Mouse (Mus musculus): ENCODE measurements around the gene Phf12.

The Phf12 gene

DNA sequence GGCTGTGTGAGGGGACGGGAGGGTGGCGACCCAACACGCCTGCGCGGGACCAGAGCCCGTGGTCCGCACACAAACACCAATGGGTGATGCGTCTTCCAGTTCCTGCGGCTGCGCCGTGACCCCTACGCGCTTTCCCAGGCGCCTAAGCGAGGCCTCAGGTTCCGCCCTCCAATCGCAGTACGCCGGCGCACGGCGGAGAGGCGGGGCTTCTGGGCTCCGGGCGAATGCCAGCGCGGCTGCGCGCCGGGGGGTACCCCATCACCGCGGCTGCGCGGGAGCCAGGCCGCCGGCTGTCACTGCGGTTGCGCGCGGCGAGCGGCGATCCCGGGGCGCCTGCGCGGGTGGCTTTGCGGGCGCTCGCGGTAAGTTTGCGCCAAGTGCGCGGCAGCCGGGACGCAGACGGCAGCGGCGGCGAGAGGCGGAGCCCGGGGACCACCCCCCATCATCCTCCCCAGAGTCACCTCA is at the start of gene Phf12:
Phf12 (plus strand) TSS at position 314 of the 465 bp plus-strand sequence.
- peak; percentile 100 for DNase-seq (ENCODE audit: low spot score)

- DNase-seq (ENCODE audit: low spot score): no peak
These were observed 48.4 kb upstream of the Phf12 start for GRCm38 (mm10) chr11:77934111-77934521.

GRCm38 (mm10) chr11:77934568-77935311 is 47.8 kb upstream of the Phf12 start:
- no peak for DNase-seq (ENCODE audit: low spot score)

- DNase-seq (ENCODE audit: low spot score): no peak
These were observed 45.7 kb upstream of the Phf12 start for GRCm38 (mm10) chr11:77936846-77937245.

DNA sequence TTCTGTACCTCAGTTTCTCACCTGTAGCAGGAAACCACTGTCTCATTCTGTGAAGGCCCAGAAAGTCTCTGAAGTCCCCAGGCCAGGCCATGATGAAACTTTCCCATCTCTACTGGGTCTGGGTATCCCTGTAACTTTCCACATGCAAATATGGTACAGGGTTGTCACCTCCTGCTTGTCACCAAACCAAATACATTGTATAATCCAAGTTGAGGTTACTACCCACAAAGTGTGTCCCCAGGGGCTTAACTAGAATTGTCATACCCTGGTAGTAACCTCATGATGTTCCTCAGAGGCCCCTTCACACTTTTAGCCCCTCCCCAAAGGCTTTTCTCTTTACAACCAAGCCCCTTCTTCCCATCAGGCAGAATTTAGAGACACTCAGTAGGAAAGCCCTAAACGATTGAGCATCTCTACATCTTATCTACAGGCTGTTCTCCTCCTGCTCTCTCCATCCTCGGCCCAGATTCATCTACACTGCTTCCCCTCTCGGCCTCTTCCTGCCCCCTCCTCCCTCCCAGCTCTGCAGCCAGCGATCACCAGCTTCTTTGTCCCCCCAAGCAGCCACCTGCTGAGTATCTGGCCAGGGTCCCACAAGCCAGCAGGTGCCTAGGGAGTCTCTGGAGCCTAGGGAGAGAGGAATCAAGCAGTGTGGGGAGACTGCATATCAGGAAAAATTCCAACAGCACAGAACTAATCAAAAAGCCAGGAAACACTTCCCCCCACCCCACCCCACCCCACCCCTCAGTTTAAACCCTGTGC is 44.7 kb upstream of the Phf12 start:
- no peak for DNase-seq (ENCODE audit: low spot score)

DNA sequence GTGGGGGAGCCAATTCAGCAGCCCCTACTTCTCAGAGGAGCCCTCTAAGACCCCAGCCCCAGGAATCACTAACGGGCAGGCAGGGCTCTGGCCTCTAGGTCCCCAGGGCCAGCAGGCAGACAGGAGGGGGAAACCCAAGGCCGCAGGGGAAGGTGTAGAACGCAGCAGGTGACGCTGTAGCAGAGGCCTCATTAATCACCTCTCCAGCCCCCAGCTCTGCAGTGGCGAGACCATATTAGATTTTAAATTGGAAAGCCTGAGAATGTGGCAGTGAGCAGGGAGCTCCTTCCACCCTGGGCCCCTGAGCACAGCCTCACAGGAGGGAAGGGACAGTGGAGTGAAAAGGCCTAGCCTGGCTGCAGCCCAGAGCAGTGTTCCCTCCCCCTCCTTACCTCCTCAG is 40.3 kb upstream of the Phf12 start:
- DNase-seq (ENCODE audit: low spot score): no peak

DNA sequence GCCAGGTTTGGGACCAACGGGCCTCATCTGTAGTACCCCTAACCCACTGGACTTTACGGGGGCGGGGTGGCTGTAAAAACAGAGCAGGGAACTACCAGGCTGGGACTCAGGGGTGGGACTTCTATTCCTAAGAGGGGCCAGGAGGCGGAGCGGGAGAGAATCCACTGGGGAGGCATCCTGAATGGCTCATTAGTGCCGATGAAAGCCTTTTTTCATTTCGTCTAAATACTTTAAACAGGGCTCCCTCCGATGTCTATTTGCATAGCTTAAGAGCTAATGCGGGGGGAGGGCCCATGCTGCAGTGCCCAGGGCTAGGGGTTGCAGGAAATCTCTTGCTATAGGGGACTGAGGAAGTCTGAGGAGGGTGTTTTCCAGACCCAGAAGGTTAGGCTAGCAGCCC is 34.7 kb upstream of the Phf12 start:
- no peak for DNase-seq (ENCODE audit: low spot score)

DNA sequence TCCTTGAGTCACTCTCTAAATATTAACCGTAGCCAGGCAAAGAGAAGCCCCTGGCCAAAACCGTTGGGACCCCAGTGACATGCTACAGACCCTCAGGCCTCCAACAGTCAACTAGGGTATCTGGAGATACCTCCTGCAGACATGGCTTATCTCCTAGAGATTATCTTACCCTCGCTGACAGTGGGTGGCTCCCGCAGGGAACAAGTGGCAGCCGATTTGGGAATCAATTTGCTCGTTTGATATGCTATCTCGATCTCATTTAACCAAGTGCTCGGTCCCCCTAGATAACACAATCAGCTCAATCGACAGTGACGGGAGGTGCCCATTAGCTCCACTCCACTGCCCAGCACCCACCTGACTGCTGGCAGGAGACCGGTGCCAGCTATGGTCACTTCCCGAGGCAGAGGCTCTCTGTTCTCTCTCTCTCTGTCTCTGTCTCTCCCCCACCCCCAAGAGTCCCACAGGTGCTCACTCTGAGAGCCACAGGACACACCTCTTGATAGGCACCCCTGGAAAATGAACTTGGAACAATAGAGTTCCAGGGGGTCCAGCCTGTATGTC is 32.3 kb upstream of the Phf12 start:
- DNase-seq (ENCODE audit: low spot score): no peak

GRCm38 (mm10) chr11:77950797-77951228 is 31.7 kb upstream of the Phf12 start:
- no peak for DNase-seq (ENCODE audit: low spot score)

GRCm38 (mm10) chr11:77953671-77954070 is 28.9 kb upstream of the Phf12 start:
- DNase-seq (ENCODE audit: low spot score): no peak

DNA sequence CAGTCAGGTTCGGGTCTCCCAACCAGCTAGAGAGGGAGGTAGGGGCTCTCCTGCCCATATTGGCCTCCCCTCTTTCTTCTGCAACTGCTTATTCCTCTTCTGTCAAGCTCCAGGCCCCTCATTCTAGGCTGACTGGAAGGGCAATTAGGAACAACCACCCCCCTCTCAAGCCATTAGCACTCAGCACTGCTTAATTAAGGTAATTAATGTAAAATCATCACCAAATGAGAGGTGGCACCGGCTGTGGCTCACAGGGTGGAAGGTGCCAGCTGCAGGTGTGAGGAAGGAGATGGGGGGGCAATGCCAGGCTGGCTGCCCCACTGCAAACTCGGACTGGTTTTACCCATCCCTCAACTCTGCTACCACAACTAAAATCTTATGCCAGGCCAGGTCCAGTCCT is 26.1 kb upstream of the Phf12 start:
- DNase-seq (ENCODE audit: low spot score): no peak

GRCm38 (mm10) chr11:77958268-77958667 is 24.3 kb upstream of the Phf12 start:
- no peak for DNase-seq (ENCODE audit: low spot score)

DNA sequence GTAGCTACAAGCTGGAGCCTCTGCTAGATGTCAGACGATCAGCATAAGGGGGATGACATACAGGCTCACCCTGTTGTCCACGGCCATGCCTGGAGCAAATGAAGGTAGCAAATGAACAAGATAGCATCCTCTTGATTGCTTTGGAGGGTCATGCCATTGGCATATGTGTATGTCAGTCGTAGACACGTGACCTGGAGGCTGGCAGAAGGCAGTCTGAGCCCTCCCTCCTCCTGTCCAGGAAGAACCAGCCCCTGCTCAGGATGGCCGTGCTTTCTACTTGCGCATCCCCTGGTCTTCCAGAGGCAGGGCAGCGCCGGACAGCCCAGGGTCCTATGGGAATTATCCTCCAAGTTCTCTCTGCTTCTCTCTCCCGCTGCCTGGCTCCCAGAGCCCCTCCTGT is 23.6 kb upstream of the Phf12 start:
- no peak for DNase-seq (ENCODE audit: low spot score)

DNA sequence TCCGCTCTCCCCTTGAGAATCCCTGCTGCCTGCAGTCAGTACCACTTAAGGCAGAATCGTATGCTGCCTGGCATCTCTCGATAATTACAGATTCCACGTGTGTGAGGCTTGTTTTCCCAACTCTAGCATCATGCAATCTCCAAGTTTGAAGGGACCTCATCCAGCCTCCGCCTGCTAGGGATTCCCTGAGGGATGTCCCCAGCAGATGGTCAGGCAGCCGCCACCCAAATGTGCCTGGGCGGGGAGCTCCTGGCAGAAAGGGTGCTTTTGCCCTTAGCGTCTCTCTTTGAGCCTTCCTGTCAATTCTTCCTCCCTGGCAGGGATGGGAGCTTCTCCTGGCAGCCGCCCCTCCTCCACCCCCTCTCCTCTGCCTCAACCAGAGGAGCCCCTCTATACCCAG is 22.4 kb upstream of the Phf12 start:
- DNase-seq (ENCODE audit: low spot score): no peak

DNA sequence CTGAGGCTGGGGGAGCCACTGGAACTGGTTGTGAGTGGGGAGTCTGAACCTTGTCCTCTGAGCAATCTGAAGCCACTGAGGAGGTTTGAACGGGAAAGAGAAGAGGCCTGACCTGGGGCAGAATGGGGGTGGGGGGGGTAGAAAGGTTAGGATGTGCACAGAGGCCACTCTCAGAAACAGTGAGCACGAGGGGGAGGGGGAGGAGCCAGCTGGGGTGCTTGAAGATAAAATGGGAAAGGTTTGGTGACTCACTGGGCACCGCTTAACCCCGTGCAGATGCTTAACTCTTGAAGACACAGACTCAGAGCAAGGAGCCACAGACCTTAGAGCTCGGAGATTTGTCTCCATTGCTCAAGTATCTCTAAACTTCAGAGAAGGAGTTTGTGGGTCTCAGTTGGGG is 21.7 kb upstream of the Phf12 start:
- no peak for DNase-seq (ENCODE audit: low spot score)

DNA sequence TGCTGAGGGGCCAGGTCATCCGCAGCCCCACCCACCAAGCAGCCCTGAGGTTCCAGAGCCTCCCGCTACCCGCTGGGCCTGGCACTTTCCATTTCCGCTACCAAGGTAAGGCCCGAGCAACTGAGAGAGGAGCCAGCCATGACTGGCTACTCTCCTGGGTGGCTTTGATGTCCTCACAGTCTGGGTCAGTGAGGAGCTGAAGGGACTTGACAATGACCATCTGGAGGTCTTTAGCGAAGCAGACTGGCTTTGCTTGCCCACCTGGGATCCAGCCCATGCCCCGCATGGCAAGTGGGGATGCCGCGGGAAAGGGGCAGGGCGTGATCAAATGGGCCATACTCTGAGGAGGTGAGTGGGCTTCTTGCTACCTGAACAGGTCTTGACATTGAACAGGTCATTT is 19.6 kb upstream of the Phf12 start:
- no peak for DNase-seq (ENCODE audit: low spot score)

DNA sequence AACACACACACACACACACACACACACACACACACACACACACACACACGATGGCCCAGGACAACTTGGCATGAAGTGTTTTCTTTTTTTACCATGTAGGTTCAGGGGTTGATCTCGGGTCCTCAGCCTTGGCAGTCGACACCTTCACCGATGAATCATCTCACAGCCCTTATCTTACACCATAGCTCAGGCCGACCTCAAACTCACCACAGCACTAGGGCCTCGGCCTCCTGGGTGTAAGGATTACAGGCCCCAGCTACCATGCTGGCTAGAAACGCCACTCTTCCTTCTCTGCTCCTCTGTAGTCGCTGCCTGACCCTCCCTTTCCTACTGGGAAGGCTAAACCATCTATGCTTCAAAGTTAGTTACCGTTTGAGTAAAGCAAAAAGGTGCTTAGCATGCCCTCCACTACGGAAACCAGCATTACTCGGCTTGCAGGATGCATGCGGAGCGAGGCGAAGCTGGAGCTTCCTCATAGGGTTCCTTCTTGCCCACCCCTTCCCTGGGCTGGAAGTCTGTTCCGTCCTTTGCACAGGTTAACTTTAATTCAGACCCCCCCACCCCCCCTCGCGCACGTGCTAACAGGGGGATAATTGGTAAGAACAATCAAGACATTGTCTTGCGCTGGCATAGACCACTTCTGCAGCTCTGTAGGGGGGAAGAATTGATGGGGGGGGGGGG is 18.0 kb upstream of the Phf12 start:
- DNase-seq (ENCODE audit: low spot score): no peak

GRCm38 (mm10) chr11:77965101-77966036 is 17.2 kb upstream of the Phf12 start:
- DNase-seq (ENCODE audit: low spot score): no peak

DNA sequence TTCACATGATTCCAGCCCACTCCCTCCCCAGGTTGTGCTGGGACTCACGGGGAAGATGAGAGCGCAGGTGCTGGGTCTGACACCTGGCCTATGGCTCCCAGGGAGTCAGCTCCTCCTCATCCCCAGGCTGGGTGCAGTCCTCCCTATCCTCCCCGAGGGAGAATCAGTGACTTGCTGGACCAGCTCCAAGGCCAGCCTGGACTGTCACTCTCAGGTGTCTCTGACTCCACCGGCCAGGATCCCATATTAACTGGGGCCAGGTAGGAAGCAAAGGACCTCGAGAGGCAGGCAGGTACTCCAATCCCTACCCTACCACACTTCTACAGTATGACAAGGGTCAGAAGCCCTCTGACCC is 16.5 kb upstream of the Phf12 start:
- DNase-seq (ENCODE audit: low spot score): no peak

DNA sequence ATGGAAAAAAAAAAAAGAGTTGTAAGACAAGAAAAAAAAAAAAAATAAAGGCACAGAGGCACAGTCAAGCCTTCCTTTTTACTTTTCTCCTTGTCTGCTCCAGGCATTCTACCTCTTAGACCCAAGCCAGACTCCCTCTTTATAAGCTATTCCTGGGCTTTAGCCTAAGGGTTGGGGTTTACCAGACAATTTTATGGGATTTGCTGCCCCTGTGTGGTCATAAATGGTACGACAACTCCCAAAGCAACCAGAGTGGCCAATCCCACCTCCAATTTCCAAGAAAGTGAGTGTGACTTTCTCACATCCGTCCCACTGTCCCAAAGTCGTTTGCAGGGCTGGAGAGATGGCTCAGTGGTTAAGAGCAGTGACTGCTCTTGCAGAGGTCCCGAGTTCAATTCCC is 15.4 kb upstream of the Phf12 start:
- DNase-seq (ENCODE audit: low spot score): peak; percentile 47

DNA sequence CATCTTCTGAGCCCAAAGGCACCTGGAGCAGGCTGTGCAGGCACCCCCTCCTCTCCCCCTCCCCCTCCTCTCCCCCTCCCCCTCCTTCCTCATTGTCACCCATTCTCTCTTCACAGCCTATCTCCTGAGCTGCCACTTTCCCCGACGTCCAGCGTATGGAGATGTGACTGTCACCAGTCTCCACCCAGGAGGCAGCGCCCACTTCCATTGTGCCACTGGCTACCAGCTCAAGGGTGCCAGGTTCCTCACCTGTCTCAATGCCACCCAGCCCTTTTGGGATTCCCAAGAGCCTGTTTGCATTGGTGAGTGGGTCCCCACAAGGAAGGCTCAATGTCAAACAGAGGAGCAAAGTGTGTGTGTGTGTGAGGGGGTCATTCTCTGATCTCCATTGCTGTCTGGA is 13.8 kb upstream of the Phf12 start:
- DNase-seq (ENCODE audit: low spot score): no peak

- DNase-seq (ENCODE audit: low spot score): no peak
These were observed 11.8 kb upstream of the Phf12 start for GRCm38 (mm10) chr11:77970718-77971117.

Data from T-cell, adult 2 months (primary cell).